ENCODE assay signal across 17 mouse cellular contexts in the genomic region with DNA sequence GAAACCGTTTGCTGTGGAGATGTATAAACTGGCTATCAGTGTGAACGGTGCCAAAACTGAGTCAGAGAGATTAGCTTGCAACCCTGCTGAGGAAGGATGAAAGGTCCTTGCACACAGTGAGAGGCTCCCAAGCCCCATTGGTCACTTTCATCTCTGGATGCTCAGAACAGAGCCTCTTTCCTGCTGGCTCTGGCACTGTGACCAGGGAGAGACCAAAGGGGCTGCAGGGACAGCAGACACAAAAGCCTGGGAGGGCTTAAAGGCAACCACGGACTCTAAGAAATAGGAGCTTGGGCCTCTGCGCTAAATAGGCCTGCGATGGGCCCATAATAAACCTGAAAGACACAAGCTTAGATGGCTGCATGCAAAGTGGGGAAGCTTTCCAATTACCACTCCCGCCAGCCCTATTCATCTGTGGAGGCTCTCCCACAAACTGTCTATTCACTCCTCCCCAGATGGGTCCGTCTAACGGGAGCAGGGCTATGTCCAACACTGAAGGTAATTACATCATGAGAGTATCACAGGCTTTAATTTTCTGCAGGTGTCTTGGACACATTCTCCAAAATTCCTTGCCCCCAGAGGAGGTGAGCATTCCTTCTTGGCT.
DNase-seq lines count a peak whose midpoint lies in the region; ATAC-seq lines count a peak whose summit lies in the region.
"Had no signal": no experiment of that assay in that cellular context is flagged by ENCODE, and none has a peak within 500 bp of the region (broad histone marks: within the 10 kb centered on the region; RNA-seq: fewer than 3 reads in every experiment).

No protein-coding gene starts in this region.

- H3K36me3 ChIP-seq in neural tube, embryonic 12.5 days = no peaks in the 10 kb centered on the region
- H3K36me3 ChIP-seq in forebrain, embryonic 14.5 days (ENCODE audit: control insufficient read depth, insufficient read depth, low read length) = no peaks in the 10 kb centered on the region
- H3K36me3 ChIP-seq in hindbrain, embryonic 16.5 days (ENCODE audit: control insufficient read depth, insufficient read depth, low read length) = no peaks in the 10 kb centered on the region
- H3K36me3 ChIP-seq: G1E; lung, embryonic 15.5 days had no signal

- H3K27ac ChIP-seq in neural tube, embryonic 12.5 days = no peak overlapping the region
- peak overlapping the region; percentile 64 for H3K27ac ChIP-seq in forebrain, embryonic 14.5 days (ENCODE audit: low read depth, low read length)
- no peak overlapping the region for H3K27ac ChIP-seq in hindbrain, embryonic 16.5 days (ENCODE audit: low read depth, low read length)
- H3K27ac ChIP-seq: left cerebral cortex, adult 2 months; lung, embryonic 15.5 days had no signal

- DNase-seq in neural tube, embryonic 10.5 days (ENCODE audit: extremely low spot score, low spot score) = no peak
- peak; percentile 70 for DNase-seq in forebrain, embryonic 14.5 days (ENCODE audit: low spot score)
- peak; percentile 5 for DNase-seq in retina, embryonic 14.5 days (ENCODE audit: low spot score)
- DNase-seq in adrenal gland, postnatal 36 days = no peak
- no peak for DNase-seq in heart, adult 11 months
- DNase-seq: cerebellum, adult 18-20 months; gastrocnemius, postnatal 14 days; heart, postnatal 4 days; kidney, adult 2 months; liver had no signal

- no peaks in the 10 kb centered on the region for H3K4me1 ChIP-seq in neural tube, embryonic 12.5 days
- H3K4me1 ChIP-seq in forebrain, embryonic 14.5 days (ENCODE audit: control insufficient read depth, insufficient read depth, low read length) = peaks cover 9% of the 10 kb centered on the region; the same call in 1 of the 2 replicates
- no peaks in the 10 kb centered on the region for H3K4me1 ChIP-seq in hindbrain, embryonic 16.5 days (ENCODE audit: control insufficient read depth, insufficient read depth, low read depth, low read length)
- H3K4me1 ChIP-seq: lung, embryonic 15.5 days had no signal

- WGBS in neural tube, embryonic 12.5 days = 26% methylated on average over 8 of the region's 8 CpGs
- 6% methylated on average over 8 of the region's 8 CpGs for WGBS in forebrain, embryonic 14.5 days
- WGBS in hindbrain, embryonic 16.5 days = 32% methylated on average over 8 of the region's 8 CpGs

- no peak overlapping the region for H3K4me2 ChIP-seq in neural tube, embryonic 12.5 days (replicated peaks)
- H3K4me2 ChIP-seq in forebrain, embryonic 14.5 days (ENCODE audit: low read length) = no peak overlapping the region
- H3K4me2 ChIP-seq in hindbrain, embryonic 16.5 days (ENCODE audit: low read length) = no peak overlapping the region
- H3K4me2 ChIP-seq: heart, embryonic 11.5 days; lung, embryonic 15.5 days had no signal

- H3K27me3 ChIP-seq in neural tube, embryonic 12.5 days (replicated peaks) = no peaks in the 10 kb centered on the region
- no peaks in the 10 kb centered on the region for H3K27me3 ChIP-seq in forebrain, embryonic 14.5 days (replicated peaks; ENCODE audit: control insufficient read depth, insufficient read depth, low read length)
- no peaks in the 10 kb centered on the region for H3K27me3 ChIP-seq in hindbrain, embryonic 16.5 days (replicated peaks; ENCODE audit: control insufficient read depth, insufficient read depth, low read length)
- H3K27me3 ChIP-seq: lung, embryonic 15.5 days had no signal

- no peak overlapping the region for H3K9ac ChIP-seq in neural tube, embryonic 12.5 days
- no peak overlapping the region for H3K9ac ChIP-seq in forebrain, embryonic 14.5 days (ENCODE audit: low read length)
- H3K9ac ChIP-seq in hindbrain, embryonic 16.5 days (ENCODE audit: low read depth, low read length) = no peak overlapping the region
- H3K9ac ChIP-seq: lung, embryonic 15.5 days had no signal

- H3K9me3 ChIP-seq in neural tube, embryonic 12.5 days = no peaks in the 10 kb centered on the region
- no peaks in the 10 kb centered on the region for H3K9me3 ChIP-seq in forebrain, embryonic 14.5 days (replicated peaks; ENCODE audit: control insufficient read depth, low read length)
- no peaks in the 10 kb centered on the region for H3K9me3 ChIP-seq in hindbrain, embryonic 16.5 days (ENCODE audit: control insufficient read depth, low read length)
- H3K9me3 ChIP-seq: G1E; lung, embryonic 15.5 days had no signal

- H3K4me3 ChIP-seq in neural tube, embryonic 12.5 days = no peak overlapping the region
- no peak overlapping the region for H3K4me3 ChIP-seq in forebrain, embryonic 14.5 days (ENCODE audit: low read depth, low read length)
- H3K4me3 ChIP-seq in hindbrain, embryonic 16.5 days (ENCODE audit: low read length) = no peak overlapping the region
- H3K4me3 ChIP-seq: left cerebral cortex, adult 2 months; lung, embryonic 15.5 days had no signal

- ATAC-seq in neural tube, embryonic 12.5 days (ENCODE audit: low FRiP score, low read depth) = 0 out of 2 replicates have a peak, but pooled peaks have one; percentile 25
- peak; percentile 76; the same call in 1 of the 2 replicates for ATAC-seq in forebrain, embryonic 14.5 days
- ATAC-seq in hindbrain, embryonic 16.5 days = peak; percentile 76
- no peak for ATAC-seq in granulocyte monocyte progenitor cell, adult 5-6 weeks (replicated peaks; ENCODE audit: poor library complexity, severe bottlenecking)

Comparison
In these comparisons a context has a peak if more than half of its experiments do, and no peak if none do; other contexts are left out.
1. DNase-seq: peak in forebrain, embryonic 14.5 days (single experiment) and retina, embryonic 14.5 days (single experiment); none in neural tube, embryonic 10.5 days (single experiment), adrenal gland, postnatal 36 days (0 of 2) and heart, adult 11 months (single experiment).